Mouse (Mus musculus) midbrain, embryonic 15.5 days (tissue): ENCODE measurements around the gene Mrpl16. TPM values are rescaled to one million over a fixed set of nuclear protein-coding genes. Genes with fewer than 3 reads are reported as not detected.

Source experiments
- ATAC-seq: fragments of 200-750 bp; cut with Nextera tagmentation; replicated peaks from 2 replicates; pipeline ENCODE4 v1.8.0; 2017; ENCODE audit warnings: moderate TSS enrichment
- H3K27ac ChIP-seq: fragments of 300-500 bp; sonication (generic); 2 replicates; pipeline ENCODE4 v1.5.1; 2015; ENCODE audit warnings: mild to moderate bottlenecking, inconsistent platforms
- H3K27me3 ChIP-seq: fragments of 300-500 bp; sonication (generic); replicated peaks from 2 replicates; pipeline ENCODE4 v1.6.1; 2015; ENCODE audit warnings: inconsistent platforms
- H3K36me3 ChIP-seq: fragments of 300-500 bp; sonication (generic); replicated peaks from 2 replicates; pipeline ENCODE4 v1.6.1; 2015; ENCODE audit warnings: inconsistent platforms
- H3K4me1 ChIP-seq: fragments of 300-500 bp; sonication (generic); 2 replicates; pipeline ENCODE4 v1.6.1; 2015; ENCODE audit warnings: inconsistent platforms
- H3K4me2 ChIP-seq: fragments of 300-500 bp; sonication (generic); 2 replicates; pipeline ENCODE4 v1.6.1; 2015; ENCODE audit warnings: inconsistent platforms, mild to moderate bottlenecking, moderate library complexity
- H3K4me3 ChIP-seq: fragments of 300-500 bp; sonication (generic); 2 replicates; pipeline ENCODE4 v1.5.1; 2015; ENCODE audit warnings: mild to moderate bottlenecking, inconsistent platforms
- H3K9ac ChIP-seq: fragments of 300-500 bp; sonication (generic); 2 replicates; pipeline ENCODE4 v1.6.1; 2015; ENCODE audit warnings: mild to moderate bottlenecking, inconsistent platforms
- H3K9me3 ChIP-seq: fragments of 300-500 bp; sonication (generic); 2 replicates; pipeline ENCODE4 v1.6.1; 2016; ENCODE audit warnings: inconsistent platforms
- WGBS: fragments of 180-500 bp; shearing (Covaris S2); methylation state at CpG from one replicate; pipeline ENCODE4 v1.1.7; 2015; ENCODE audit warnings: mixed read lengths; 5-methylcytosine and 5-hydroxymethylcytosine counted together
- polyA plus RNA-seq: library from polyadenylated mRNA; unstranded; fragments of >200 nt; fragmentation: Nextera tagmentation; extraction: Ambion mirVana; gene quantifications from 2 replicates; pipeline ENCODE4 v1.2.1, GENCODE M21; 2015

Mrpl16 gene
- 40.9 and 42.7 TPM in 2 replicates for polyA plus RNA-seq

DNA sequence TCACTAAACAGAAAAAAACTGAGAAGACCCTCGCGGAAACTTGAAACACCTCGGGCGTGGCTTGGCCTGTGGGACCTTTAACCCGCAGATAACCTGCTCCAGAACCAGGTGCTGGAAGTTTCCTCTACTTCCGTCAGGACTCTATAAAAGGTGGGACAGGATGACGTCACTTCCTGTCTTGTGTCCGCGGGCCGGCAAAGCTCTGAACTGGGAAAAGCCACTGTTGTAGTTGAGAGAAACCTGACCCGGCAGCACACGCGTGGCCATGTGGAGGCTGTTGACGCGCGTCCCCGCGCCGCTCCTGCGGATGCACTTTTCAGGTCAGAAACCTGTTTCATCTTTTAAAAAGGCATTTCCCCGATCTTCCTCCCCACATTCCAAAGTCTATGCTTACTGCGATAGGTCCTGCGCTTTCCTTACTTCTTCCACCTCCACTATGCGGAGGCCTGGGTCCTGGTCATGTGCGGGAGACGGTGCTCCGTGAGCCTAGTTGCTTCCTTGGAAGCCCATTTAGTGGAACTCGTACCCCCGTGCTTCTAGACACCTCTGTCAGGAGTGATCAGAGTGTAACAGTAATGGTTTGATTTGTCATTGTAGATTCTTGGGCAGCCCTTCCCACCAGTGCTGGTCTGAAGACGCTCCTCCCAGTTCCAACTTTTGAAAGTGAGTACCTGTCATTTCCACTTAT, at the start of gene Mrpl16:
Gene Mrpl16 (plus strand): TSS at position 187 of the 688 bp plus-strand sequence.
- Histone ChIP-seq H3K9me3 (no peaks in the 10 kb centered on the region), H3K4me3 (peak within 1 kb of the TSS; percentile 64), H3K4me2 (peak within 1 kb of the TSS; percentile 72), H3K4me1 (peaks cover 12% of the 10 kb centered on the region), H3K9ac (peak within 1 kb of the TSS; percentile 51), H3K36me3 (peaks cover 9% of the 10 kb centered on the region; the same call in 1 of the 2 replicates), H3K27ac (peak within 1 kb of the TSS; percentile 60), H3K27me3 (no peaks in the 10 kb centered on the region)
- peak; percentile 95 for ATAC-seq
- under 1% methylated on average over 30 of the region's 30 CpGs for WGBS

DNA sequence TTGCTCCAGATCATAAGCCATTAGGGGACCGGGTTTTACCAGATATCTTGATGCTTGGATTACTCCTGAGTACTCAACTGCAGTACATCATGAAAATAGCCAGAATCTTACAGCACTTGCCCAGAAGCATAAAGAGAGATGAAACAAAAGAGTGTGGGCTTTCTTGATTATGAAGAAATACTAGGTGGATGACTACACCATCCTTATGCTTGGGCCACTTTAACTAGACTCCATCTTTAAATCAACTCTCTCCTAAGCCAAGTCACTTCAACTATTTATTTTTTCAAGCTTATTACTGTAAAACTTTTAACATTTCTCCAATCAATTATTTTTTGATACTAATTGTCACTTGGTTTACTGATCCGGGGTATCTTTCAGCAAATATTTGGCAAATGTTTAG, 46.3 kb upstream of the Mrpl16 start:
- no peak for ATAC-seq
- Histone ChIP-seq H3K27me3 (no peaks in the 10 kb centered on the region), H3K4me3 (no peak overlapping the region), H3K4me1 (no peaks in the 10 kb centered on the region), H3K27ac (no peak overlapping the region), H3K9me3 (no peaks in the 10 kb centered on the region), H3K36me3 (no peaks in the 10 kb centered on the region), H3K4me2 (no peak overlapping the region), H3K9ac (no peak overlapping the region)
- 88% methylated on average over 2 of the region's 2 CpGs for WGBS

DNA sequence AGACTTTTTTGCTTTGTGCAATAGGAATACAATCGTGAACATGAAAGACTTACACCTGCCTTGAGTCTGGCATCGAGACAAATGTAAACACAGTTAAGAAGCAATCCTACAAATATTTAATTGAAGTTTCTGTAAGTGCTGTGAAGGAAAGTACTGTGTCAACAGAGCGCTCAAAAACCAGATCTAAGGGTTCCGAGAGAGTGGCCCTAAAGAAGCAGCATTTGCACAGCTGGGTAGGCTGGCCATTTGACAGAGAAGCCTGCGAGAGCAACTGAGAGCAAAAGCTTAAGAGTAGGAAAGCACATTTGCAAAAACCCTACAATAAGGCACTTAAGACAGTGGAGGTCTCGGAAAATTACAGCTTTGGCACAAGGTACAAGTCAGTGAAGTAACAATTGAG, 45.9 kb upstream of the Mrpl16 start:
- H3K4me2 ChIP-seq = no peak overlapping the region
- H3K9ac ChIP-seq = no peak overlapping the region
- no peak overlapping the region for H3K4me3 ChIP-seq
- H3K4me1 ChIP-seq = no peaks in the 10 kb centered on the region
- no peaks in the 10 kb centered on the region for H3K27me3 ChIP-seq
- H3K27ac ChIP-seq = no peak overlapping the region
- ATAC-seq = no peak
- H3K9me3 ChIP-seq = no peaks in the 10 kb centered on the region
- no peaks in the 10 kb centered on the region for H3K36me3 ChIP-seq
- WGBS = 78% methylated on average over 6 of the region's 6 CpGs

DNA sequence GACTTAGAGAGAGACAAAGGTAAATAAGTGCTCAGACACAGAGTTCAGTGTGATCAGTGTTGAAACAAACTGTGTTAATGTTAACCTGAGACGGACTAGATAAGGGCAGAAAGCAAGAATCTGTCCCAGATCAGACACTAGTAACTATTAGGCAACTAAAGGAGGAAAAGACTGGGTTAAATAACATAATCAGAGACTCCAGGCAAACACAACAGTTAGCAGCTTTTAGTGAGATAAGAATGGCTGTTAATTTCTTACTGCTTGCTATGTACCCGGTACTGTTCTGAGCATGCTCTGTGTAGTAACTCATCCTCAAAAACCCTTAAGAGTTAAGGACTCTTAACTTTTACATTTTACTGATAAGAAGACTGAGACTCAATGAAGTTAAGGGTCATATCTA, 44.3 kb upstream of the Mrpl16 start:
- no peaks in the 10 kb centered on the region for H3K4me1 ChIP-seq
- no peaks in the 10 kb centered on the region for H3K9me3 ChIP-seq
- no peak overlapping the region for H3K9ac ChIP-seq
- H3K27me3 ChIP-seq = no peaks in the 10 kb centered on the region
- H3K27ac ChIP-seq = no peak overlapping the region
- WGBS = 86% methylated on average over 2 of the region's 2 CpGs
- H3K4me2 ChIP-seq = no peak overlapping the region
- H3K36me3 ChIP-seq = no peaks in the 10 kb centered on the region
- ATAC-seq = no peak
- no peak overlapping the region for H3K4me3 ChIP-seq

DNA sequence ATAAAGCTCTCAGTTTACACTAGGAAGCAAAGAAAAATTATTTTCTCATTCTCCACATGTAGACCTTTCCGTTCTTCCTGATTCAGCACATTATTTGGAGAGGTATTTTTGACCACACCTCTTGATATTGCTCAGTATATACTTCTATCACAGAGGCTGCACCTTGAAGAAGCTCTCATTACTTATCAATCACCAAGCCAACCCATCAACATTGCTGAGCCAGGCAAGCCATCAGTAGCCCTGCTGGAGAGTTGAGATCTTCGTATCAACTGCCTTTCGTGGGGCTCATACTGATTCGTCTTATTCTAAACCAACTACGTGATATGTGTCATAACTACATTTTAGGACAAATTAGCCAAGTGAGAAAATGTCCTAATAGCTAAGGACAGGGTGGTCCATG, 42.9 kb upstream of the Mrpl16 start:
- no peak for ATAC-seq
- Histone ChIP-seq H3K9ac (no peak overlapping the region), H3K27me3 (no peaks in the 10 kb centered on the region), H3K4me2 (no peak overlapping the region), H3K36me3 (no peaks in the 10 kb centered on the region), H3K27ac (no peak overlapping the region), H3K4me3 (no peak overlapping the region), H3K9me3 (no peaks in the 10 kb centered on the region), H3K4me1 (no peaks in the 10 kb centered on the region)
- 91% methylated on average over 5 of the region's 5 CpGs for WGBS

DNA sequence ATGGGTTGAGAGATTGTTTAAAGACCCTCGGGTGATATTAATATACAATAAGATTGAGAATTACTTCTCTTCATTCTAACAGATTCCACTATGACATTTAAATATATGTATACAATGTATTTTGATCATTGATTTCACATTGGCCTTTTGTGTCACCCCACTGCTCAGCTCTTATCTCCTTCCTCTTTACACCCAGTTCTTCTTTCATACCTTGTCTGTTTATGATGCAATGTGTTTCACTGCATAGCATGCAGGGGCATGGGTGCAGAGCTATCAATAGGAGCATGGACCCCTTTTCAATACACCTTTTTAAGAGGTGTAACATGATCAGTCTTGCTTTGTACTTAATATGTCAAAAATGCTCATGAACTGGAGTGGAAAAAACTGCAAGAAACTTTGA, 39.9 kb upstream of the Mrpl16 start:
- WGBS = 83% methylated on average over 1 of the region's 1 CpGs
- Histone ChIP-seq H3K4me1 (no peaks in the 10 kb centered on the region), H3K4me2 (no peak overlapping the region)

DNA sequence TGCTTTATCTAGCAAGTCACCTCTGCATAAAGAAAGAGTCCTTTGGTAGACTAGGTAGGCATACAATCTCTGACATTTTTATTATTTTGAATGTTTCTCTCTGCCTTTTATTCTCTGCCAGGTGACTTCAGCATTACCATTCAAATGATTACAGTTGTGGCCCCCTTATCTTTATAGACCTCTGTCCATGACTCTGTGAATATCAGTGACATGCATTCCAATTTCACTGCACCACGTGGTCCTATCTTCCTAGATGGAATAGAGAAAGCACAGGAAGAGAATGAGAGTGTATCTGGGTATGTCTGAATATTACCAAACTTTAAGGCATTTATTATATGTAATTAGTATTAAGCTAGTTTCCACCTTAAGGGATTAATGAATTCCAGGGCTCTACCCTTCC, 33.7 kb upstream of the Mrpl16 start:
- Histone ChIP-seq H3K9me3 (no peaks in the 10 kb centered on the region), H3K4me1 (no peaks in the 10 kb centered on the region), H3K9ac (no peak overlapping the region), H3K36me3 (no peaks in the 10 kb centered on the region), H3K27me3 (no peaks in the 10 kb centered on the region), H3K27ac (no peak overlapping the region), H3K4me3 (no peak overlapping the region), H3K4me2 (no peak overlapping the region)
- ATAC-seq = no peak
- 66% methylated on average over 1 of the region's 1 CpGs for WGBS

More for the DNA sequence above, 39.9 kb upstream of the Mrpl16 start:
- no peak overlapping the region for H3K27ac ChIP-seq
- no peaks in the 10 kb centered on the region for H3K9me3 ChIP-seq
- no peak overlapping the region for H3K9ac ChIP-seq
- H3K36me3 ChIP-seq = no peaks in the 10 kb centered on the region
- no peak for ATAC-seq
- H3K4me3 ChIP-seq = no peak overlapping the region
- H3K27me3 ChIP-seq = no peaks in the 10 kb centered on the region

DNA sequence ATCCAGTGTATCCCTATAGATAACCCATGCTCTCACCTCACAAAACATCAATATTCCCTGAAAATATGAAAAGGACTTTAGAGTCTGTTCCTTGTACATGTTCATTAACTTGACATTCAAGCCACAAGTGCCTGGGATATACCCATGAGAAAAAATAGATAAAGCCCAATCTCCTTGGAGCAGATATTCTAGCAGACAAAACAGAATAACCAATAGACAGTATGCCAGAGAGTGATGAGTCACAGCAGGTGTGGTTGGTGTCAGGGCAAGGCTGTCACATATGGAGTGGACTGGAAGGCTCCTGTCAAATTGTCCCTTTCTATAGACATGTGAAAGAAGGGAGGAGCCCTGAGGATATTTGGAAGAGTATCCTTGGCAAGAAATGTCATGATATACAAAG, 24.5 kb upstream of the Mrpl16 start:
- Histone ChIP-seq H3K4me2 (no peak overlapping the region), H3K9ac (no peak overlapping the region), H3K36me3 (no peaks in the 10 kb centered on the region), H3K9me3 (no peaks in the 10 kb centered on the region), H3K27me3 (no peaks in the 10 kb centered on the region), H3K4me3 (no peak overlapping the region), H3K4me1 (no peaks in the 10 kb centered on the region), H3K27ac (no peak overlapping the region)
- ATAC-seq = no peak

DNA sequence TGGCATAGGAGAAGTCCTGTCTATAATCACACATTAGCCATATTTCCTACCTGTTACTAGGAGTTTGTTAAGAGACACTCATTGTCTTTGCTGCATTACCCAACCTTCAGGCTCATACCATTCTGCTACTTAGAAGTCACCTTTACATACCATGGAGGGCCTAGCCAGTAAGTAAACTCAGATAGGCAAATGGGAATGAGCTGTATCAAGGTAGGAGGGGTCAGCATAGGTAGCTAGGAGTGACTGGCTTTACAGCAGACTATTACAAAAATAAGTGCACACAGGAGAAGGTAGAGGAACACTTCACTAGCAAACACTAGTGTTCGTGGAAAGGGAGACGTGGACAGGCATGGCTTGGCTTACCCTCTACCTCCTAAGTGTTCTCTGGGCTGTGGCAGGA, 22.9 kb upstream of the Mrpl16 start, which contains the start of gene Gif:
Gene Gif (plus strand): TSS at position 257 of the 400 bp plus-strand sequence.
- no peak within 1 kb of the TSS for H3K9ac ChIP-seq
- H3K4me3 ChIP-seq = no peak within 1 kb of the TSS
- no peak within 1 kb of the TSS for H3K4me2 ChIP-seq
- H3K4me1 ChIP-seq = no peaks in the 10 kb centered on the region
- H3K9me3 ChIP-seq = no peaks in the 10 kb centered on the region
- H3K27ac ChIP-seq = no peak within 1 kb of the TSS
- H3K36me3 ChIP-seq = no peaks in the 10 kb centered on the region
- WGBS = 81% methylated on average over 2 of the region's 2 CpGs
- H3K27me3 ChIP-seq = no peaks in the 10 kb centered on the region
- ATAC-seq = no peak

DNA sequence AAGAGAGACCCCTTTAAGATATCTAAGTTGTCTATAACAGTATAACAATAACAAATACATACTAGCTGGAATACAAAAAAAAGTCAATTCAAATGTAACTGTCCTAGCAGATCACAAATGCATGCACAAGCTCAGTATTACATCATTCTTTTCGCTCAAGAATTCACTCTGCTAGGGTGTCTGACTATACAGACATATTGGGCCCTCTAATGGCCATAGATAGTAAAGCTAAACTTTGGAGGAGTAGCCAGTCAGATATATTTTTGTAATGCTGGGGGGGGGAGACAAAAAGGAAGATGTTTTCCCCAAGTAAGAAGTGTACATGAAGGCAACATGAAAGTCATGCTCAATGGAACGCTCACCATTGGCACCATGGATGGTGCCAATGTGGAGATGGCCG, 5.1 kb upstream of the Mrpl16 start:
- no peak overlapping the region for H3K4me3 ChIP-seq
- WGBS = 88% methylated on average over 3 of the region's 3 CpGs
- no peaks in the 10 kb centered on the region for H3K27me3 ChIP-seq
- H3K36me3 ChIP-seq = no peaks in the 10 kb centered on the region
- no peaks in the 10 kb centered on the region for H3K9me3 ChIP-seq
- H3K4me2 ChIP-seq = no peak overlapping the region
- H3K9ac ChIP-seq = no peak overlapping the region
- peaks cover 2% of the 10 kb centered on the region; the same call in 1 of the 2 replicates for H3K4me1 ChIP-seq
- H3K27ac ChIP-seq = no peak overlapping the region
- no peak for ATAC-seq

DNA sequence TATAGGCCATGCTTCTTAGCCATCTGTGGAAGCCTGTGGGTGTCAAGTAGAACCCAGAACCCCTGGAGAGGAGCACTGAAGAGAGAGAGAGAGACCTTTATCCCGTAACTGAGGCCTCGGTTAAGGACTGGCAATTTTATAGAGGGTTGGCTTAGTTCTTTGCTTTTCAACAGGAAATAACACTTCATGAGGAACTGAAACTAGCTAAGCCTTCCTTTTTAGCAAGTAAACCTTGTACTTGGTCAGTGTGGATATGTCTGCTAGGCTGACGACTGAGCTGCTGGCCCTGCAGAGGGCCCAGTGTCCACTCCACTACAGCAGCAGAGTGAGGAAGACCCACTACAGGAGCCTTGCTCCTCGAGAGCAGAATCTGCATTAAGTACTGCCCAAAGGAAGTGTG, 3.8 kb upstream of the Mrpl16 start:
- Histone ChIP-seq H3K9me3 (no peaks in the 10 kb centered on the region), H3K27me3 (no peaks in the 10 kb centered on the region), H3K4me1 (peaks cover 11% of the 10 kb centered on the region), H3K36me3 (no peaks in the 10 kb centered on the region), H3K4me2 (no peak overlapping the region), H3K9ac (no peak overlapping the region), H3K4me3 (no peak overlapping the region), H3K27ac (no peak overlapping the region)
- WGBS = 68% methylated on average over 4 of the region's 4 CpGs
- no peak for ATAC-seq

DNA sequence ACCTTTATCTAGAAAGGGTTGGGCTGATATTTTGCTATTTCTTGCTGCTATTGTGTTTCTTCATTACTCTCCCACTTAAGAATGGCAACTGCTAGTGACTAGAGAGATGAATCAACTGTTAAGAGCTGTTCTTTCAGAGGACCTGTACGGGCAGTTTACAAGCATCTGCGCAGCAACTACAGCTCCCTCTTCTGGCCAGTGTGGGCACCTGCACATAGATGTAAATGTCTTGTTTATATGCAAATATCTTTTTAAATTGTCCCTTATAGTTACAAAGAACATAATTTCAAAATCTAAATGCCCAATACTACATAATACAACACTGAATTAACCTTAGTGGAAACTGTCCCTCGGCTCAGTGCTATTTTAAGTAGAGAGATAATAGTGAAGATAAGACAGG, 2.0 kb upstream of the Mrpl16 start:
- no peaks in the 10 kb centered on the region for H3K36me3 ChIP-seq
- no peak overlapping the region for H3K4me3 ChIP-seq
- no peaks in the 10 kb centered on the region for H3K27me3 ChIP-seq
- no peak overlapping the region for H3K4me2 ChIP-seq
- H3K9me3 ChIP-seq = no peaks in the 10 kb centered on the region
- H3K9ac ChIP-seq = no peak overlapping the region
- 13% methylated on average over 3 of the region's 3 CpGs for WGBS
- no peak for ATAC-seq
- no peak overlapping the region for H3K27ac ChIP-seq
- peaks cover 12% of the 10 kb centered on the region for H3K4me1 ChIP-seq

DNA sequence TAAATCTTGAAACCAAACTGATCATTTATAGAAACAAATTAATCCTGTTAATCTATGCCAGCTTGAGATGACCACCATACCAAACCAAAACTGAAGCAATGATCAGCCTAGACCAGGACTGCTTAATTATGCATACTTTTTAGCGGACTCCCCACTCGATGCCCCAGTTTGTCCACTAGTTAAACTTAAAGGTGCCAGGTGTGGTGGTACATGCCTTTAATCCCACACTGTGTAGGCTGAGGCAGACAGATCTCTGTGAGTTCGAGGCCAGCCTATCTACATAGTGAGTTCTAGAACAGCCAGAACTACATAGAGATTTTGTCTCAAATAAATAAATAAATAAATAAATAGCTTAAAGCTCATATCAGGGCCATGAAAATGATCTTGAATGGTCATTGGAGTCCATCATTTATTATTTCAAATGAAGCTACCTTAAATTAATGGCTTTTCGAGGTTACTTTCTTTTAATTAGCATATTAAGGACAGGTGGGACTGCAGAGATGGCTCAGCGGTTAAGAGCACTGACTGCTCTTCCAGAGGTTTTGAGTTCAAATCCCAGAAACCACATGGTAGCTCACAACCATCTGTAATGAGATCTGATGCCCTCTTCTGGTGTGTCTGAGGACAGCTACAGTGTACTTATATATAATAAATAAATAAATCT, 802 bp upstream of the Mrpl16 start:
- H3K9ac ChIP-seq = no peak overlapping the region
- peaks cover 12% of the 10 kb centered on the region for H3K4me1 ChIP-seq

More for the DNA sequence above, 802 bp upstream of the Mrpl16 start:
- ATAC-seq = peak; percentile 13
- no peaks in the 10 kb centered on the region for H3K27me3 ChIP-seq
- peak overlapping the region; percentile 72 for H3K4me2 ChIP-seq
- H3K4me3 ChIP-seq = no peak overlapping the region
- 89% methylated on average over 5 of the region's 5 CpGs for WGBS
- 0 out of 2 replicates have a peak overlapping the region, but pooled peaks have one; percentile 60 for H3K27ac ChIP-seq
- no peaks in the 10 kb centered on the region for H3K9me3 ChIP-seq
- H3K36me3 ChIP-seq = peaks cover 4% of the 10 kb centered on the region; the same call in 1 of the 2 replicates
